Mouse (Mus musculus): ENCODE results near the gene Ccdc85b.

- TF ChIP-seq CTCF (IDR thresholded peaks at IDR 0.05; ENCODE audit: control insufficient read depth, insufficient read depth, low read length) (no peak), POLR2A (IDR thresholded peaks at IDR 0.05; ENCODE audit: borderline replicate concordance, control insufficient read depth, low read depth, low read length) (no peak)
These were observed 42.7 kb upstream of the Ccdc85b start for GRCm38 (mm10) chr19:5500330-5500875.
